Mouse (Mus musculus): Measurements from ENCODE around the gene Prr13. TPM values are rescaled to one million over a fixed set of nuclear protein-coding genes. Genes with fewer than 3 reads are reported as not detected.

Gene Prr13
- total RNA-seq, 2 experiments from 2014 or later, result 20.3 to 24.4 TPM

GRCm38 (mm10) chr15:102505073-102505769 lies 46.4 kb downstream of the Prr13 start:
- DNase-seq, result no peak

DNA sequence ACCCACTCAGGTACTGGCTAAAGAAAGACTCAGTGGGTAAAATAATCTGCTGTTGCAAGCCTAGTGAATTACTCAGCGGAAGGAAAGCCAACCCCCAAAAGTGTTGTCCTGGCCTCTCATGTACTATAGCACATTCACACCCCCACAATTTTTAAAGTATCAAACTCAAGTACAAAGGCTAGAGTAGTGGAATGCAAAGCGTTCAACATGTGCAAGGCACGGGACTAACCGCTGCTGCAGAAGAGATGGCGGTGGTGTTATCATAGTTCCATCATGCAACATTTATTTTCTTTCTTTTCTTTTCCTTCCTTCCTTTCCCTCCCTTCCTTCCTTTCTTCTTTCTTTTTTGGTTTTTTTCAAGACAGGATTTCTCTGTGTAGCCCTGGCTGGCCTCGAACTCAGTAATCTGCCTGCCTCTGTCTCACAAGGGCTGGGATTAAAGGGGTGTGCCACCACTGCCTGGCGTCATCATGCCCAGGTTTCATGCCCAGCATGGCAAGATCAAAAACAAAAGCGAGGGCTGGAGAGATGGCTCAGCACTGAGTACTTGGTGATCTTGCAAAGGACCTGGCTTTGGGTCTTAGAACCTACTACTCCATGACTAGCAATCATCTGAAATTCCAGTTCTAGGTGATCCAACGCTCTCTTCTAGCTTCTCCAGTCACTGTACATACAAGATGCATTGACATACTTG lies 47.1 kb downstream of the Prr13 start:
- no peak for DNase-seq

GRCm38 (mm10) chr15:102506464-102506830 lies 47.6 kb downstream of the Prr13 start:
- no peak for DNase-seq

GRCm38 (mm10) chr15:102506864-102507263 lies 48.0 kb downstream of the Prr13 start:
- no peak for DNase-seq

DNA sequence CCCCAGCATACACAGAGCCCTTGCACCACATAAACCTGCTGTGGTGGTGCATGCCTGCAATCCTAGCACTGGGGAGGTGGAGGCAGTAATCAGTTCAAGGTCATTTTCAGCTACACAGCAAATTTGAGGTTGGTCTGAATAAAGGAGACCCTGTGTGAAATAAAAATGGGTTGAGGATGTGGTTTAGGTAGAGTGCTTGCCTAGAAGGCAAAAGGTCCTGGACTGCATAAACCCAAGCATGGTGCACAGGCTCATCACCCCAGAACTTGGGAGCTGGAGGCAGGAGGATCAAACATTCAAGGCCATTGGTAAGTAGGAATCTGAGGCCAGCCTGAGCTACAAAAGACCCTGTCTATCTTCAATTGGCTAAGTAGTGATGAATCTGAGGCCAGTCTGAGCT lies 48.7 kb downstream of the Prr13 start:
- no peak for DNase-seq

GRCm38 (mm10) chr15:102508336-102508735 lies 49.5 kb downstream of the Prr13 start:
- no peak for DNase-seq

- no peak for DNase-seq
Measured at GRCm38 (mm10) chr15:102510110-102510509, 51.3 kb downstream of the Prr13 start.

DNA sequence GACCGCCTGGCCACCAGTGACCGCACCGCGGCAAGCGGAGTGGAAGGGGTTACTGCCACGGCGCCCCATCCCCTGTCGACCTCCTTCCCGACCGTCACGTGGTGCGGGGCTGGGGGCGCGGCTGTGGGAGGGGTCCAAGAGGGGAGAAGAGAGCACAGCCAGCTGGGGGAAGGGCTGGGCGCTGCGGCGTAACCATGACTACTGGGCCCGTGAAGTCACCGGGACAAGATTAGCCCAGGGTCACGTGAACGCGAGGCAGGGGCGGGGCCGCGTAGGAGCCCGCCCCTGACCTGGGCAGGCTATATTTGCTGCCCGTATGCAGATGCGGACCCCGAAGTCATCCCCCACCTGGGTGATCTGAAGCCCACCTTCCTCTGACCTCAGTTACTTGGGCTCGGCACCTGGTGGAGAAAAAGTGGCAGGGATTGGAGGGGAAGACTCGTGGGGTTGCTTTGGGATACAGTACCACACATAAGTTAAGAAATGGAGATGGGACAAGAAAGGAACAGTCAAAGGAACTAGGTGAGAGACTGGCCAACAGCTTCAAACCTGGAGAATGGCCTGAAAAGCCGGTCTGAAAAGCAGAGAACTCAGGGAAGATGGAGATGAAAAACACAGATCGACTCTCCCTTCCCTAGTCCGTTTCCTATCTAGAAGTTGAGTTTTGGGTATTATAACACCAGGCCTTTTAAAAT lies 51.9 kb downstream of the Prr13 start:
- DNase-seq, result peak; percentile 83 to 85

DNA sequence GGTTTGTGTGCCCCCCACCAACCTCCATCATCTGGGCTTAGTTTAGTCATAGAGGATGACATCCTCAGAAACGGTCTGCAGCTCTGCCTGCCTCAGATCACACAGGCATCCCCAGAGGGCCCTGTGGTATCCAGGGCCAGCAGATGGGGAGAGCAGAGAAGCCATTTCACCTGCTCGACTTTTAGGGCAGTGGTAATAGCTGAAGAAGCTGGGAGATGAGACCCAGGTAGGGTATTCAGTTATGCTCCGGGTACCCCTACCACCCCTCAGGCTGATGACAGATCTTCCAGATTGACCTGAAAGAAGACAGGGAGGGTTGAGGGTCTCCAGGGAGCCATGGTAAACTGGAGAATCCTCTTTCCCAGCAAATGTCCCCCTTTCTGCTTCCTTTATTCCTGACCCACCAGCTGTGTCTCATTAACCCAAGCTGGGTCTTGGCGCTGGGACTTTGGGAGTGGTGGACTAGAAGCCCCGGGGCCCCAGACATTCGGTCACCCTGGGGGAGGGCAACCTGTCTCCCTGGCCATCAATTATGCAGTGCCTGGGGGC lies 52.5 kb downstream of the Prr13 start:
- DNase-seq, result no peak

- DNase-seq, result no peak
Measured at GRCm38 (mm10) chr15:102512010-102512409, 53.2 kb downstream of the Prr13 start.

Other genes starting within 250 kb of the Prr13 start
- gene Itgb7, start 227.1 kb upstream of the Prr13 start, total RNA-seq (2021), result 1 to 10 TPM; 2.9 to 9.9 TPM
- 10 to 100 TPM; 13.5 to 16.7 TPM for gene Rarg, start 201.5 kb upstream of the Prr13 start, total RNA-seq (2021)
- gene Gm9918, start 188.5 kb upstream of the Prr13 start, total RNA-seq (2021), result not detected
- 10 to 100 TPM; 18.4 to 18.9 TPM for gene Mfsd5, start 179.6 kb upstream of the Prr13 start, total RNA-seq (2021)
- under 1 TPM; 0.54 to 0.92 TPM for gene Espl1, start 162.8 kb upstream of the Prr13 start, total RNA-seq (2021)
- 100 to 1,000 TPM; 340 to 348 TPM for gene Pfdn5, start 132.9 kb upstream of the Prr13 start, total RNA-seq (2021)
- 10 to 100 TPM; 25.0 to 26.0 TPM for gene Myg1, start 127.3 kb upstream of the Prr13 start, total RNA-seq (2021)
- gene Aaas, start 108.3 kb upstream of the Prr13 start, total RNA-seq (2021), result 10 to 100 TPM in 1 of 2 experiments, 1 to 10 TPM in 1; 9.8 to 12.1 TPM
- not detected for gene Sp7, start 91.8 kb upstream of the Prr13 start, total RNA-seq (2021)
- 10 to 100 TPM; 31.9 to 39.6 TPM for gene Sp1, start 52.9 kb upstream of the Prr13 start, total RNA-seq (2021)
- under 1 TPM; 0.39 to 0.97 TPM for gene Amhr2, start 13.7 kb upstream of the Prr13 start, total RNA-seq (2021)
- 100 to 1,000 TPM; 418 to 491 TPM for gene Pcbp2, start 11.5 kb downstream of the Prr13 start, total RNA-seq (2021)
- not detected for gene Gm10337, start 44.7 kb downstream of the Prr13 start, total RNA-seq (2021)
- 1 to 10 TPM; 1.8 to 2.3 TPM for gene Map3k12, start 58.0 kb downstream of the Prr13 start, total RNA-seq (2021)
- gene Tarbp2, start 59.2 kb downstream of the Prr13 start, total RNA-seq (2021), result 10 to 100 TPM; 40.1 to 43.0 TPM
- under 1 TPM; 0.87 to 0.92 TPM for gene Npff, start 65.9 kb downstream of the Prr13 start, total RNA-seq (2021)
- gene Gm28047, start 166.0 kb downstream of the Prr13 start, total RNA-seq (2021), result 1 to 10 TPM in 1 of 2 experiments, not detected in 1; 2.5 TPM
- gene Atf7, start 166.4 kb downstream of the Prr13 start, total RNA-seq (2021), result 10 to 100 TPM; 41.2 to 44.9 TPM
- gene Atp5g2, start 213.3 kb downstream of the Prr13 start, total RNA-seq (2021), result 10 to 100 TPM; 28.4 to 50.6 TPM

All from heart, adult 18-20 months (tissue).